Comparison of ENCODE assay signal across 28 mouse cellular contexts in the genomic region with DNA sequence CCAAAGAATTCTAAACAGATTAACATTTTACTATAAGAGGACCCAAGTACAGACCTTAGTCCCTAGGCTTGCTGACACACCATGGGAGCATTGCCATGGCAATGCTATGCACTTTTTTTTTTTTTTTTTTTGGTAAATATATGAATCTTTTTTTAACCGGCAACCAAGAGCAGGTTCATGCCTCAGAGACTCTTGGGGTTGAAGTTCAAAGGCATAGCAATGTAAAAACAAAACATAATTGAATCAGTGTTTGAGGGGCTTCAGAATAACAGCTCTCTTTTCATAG.
"Had no signal": no experiment of that assay in that cellular context is flagged by ENCODE, and none has a peak within 500 bp of the region (broad histone marks: within the 10 kb centered on the region; RNA-seq: fewer than 3 reads in every experiment).

No protein-coding gene starts in this region.

- H3K9me3 ChIP-seq: heart, embryonic 10.5 days; heart, embryonic 12.5 days; hindbrain, embryonic 10.5 days; hindbrain, embryonic 12.5 days; intestine, embryonic 15.5 days; limb, embryonic 10.5 days; limb, embryonic 12.5 days; liver, embryonic 13.5 days; liver, embryonic 15.5 days had no signal

- ATAC-seq: hindbrain, embryonic 16.5 days; inflammation-experienced regulatory T-cells, adult 6 months; intestine, embryonic 15.5 days; intestine, postnatal 0 days; liver, postnatal 0 days had no signal

- H3K4me3 ChIP-seq: gastrocnemius, adult 2 months; heart, embryonic 10.5 days; heart, embryonic 12.5 days; hindbrain, embryonic 10.5 days; hindbrain, embryonic 12.5 days; intestine, embryonic 15.5 days; layer of hippocampus, adult 2 months; left cerebral cortex, adult 2 months; limb, embryonic 10.5 days; limb, embryonic 12.5 days; liver, embryonic 13.5 days; liver, embryonic 15.5 days had no signal

- H3K9ac ChIP-seq: heart, embryonic 12.5 days; hindbrain, embryonic 12.5 days; hindbrain, embryonic 14.5 days; intestine, embryonic 15.5 days; limb, embryonic 12.5 days; liver, embryonic 13.5 days; liver, embryonic 15.5 days; liver, postnatal 0 days had no signal

- H3K27me3 ChIP-seq: heart, embryonic 12.5 days; hindbrain, embryonic 12.5 days; intestine, embryonic 15.5 days; limb, embryonic 12.5 days; liver, embryonic 13.5 days; liver, embryonic 15.5 days had no signal

- H3K27ac ChIP-seq: gastrocnemius, adult 2 months; heart, embryonic 10.5 days; hindbrain, embryonic 10.5 days; hindbrain, embryonic 12.5 days; hindbrain, embryonic 14.5 days; intestine, embryonic 15.5 days; layer of hippocampus, adult 2 months; left cerebral cortex, adult 2 months; limb, embryonic 10.5 days; limb, embryonic 12.5 days; liver, embryonic 13.5 days; liver, embryonic 15.5 days had no signal

- H3K4me2 ChIP-seq: heart, embryonic 12.5 days; hindbrain, embryonic 12.5 days; hindbrain, embryonic 14.5 days; intestine, embryonic 15.5 days; limb, embryonic 12.5 days; liver, embryonic 11.5 days; liver, embryonic 13.5 days; liver, embryonic 15.5 days had no signal

- H3K4me1 ChIP-seq: heart, embryonic 10.5 days; heart, embryonic 12.5 days; hindbrain, embryonic 10.5 days; hindbrain, embryonic 12.5 days; intestine, embryonic 15.5 days; limb, embryonic 10.5 days; limb, embryonic 12.5 days; liver, embryonic 13.5 days; liver, embryonic 15.5 days had no signal

- H3K36me3 ChIP-seq: heart, embryonic 10.5 days; heart, embryonic 12.5 days; hindbrain, embryonic 10.5 days; hindbrain, embryonic 12.5 days; intestine, embryonic 15.5 days; limb, embryonic 10.5 days; limb, embryonic 12.5 days; liver, embryonic 13.5 days; liver, embryonic 15.5 days had no signal

- DNase-seq: gastrocnemius, adult 2 months; gastrocnemius, postnatal 10 days; gastrocnemius, postnatal 25 days; heart, adult 18-20 months; heart, postnatal 10 days; heart, postnatal 4 days; kidney, adult 8-10 months; kidney, postnatal 10 days; kidney, postnatal 25 days; kidney, postnatal 4 days; liver; liver, embryonic 13.5 days; liver, postnatal 0 days had no signal
